Mouse (Mus musculus) right cerebral cortex, adult 2 months (tissue): ENCODE data around the gene 9330182L06Rik.

Experiments used
- DNase-seq, 2 experiments: peaks; one replicate each; pipeline ENCODE4 v3.0.0; 2021 to 2022; ENCODE audit warnings: low spot score in 2 of 2

The 9330182L06Rik gene

DNA sequence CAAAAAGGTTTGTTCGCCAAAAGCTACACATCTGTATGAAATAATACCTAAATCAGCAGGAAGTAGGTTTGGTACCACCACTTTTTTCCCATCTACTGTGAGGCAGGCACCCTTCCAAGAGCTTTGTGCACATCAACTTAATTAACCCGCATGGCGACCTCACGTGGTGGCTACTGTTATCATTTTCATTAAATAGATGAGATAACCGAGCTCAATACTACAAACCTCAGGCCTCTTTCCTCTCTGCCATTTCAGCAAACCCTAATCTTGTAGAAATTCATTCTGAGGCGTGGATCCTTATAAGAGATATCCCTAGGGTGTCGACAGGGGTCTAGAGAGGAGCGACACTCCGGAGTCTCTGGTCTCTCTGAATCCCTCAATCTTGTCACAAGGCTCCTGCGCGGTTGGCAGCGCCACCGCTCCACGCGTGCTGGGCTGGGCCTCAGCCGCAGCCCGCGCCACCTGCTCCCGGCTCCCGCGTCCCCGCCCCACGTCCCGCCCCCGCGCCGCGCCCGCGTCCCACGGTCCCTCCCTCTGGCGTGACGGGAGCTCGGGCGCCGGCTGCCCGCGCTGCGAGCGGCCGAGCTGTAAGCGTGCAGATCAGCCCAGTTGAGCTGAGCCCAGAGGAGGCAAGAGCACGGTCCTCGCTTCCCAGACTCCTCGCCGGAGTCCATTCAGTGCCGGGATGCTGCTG lies at the start of gene 9330182L06Rik:
TSS of gene 9330182L06Rik (plus strand) at position 533 of the 694 bp plus-strand sequence.
- peak; percentile 74 to 77 for DNase-seq

DNA sequence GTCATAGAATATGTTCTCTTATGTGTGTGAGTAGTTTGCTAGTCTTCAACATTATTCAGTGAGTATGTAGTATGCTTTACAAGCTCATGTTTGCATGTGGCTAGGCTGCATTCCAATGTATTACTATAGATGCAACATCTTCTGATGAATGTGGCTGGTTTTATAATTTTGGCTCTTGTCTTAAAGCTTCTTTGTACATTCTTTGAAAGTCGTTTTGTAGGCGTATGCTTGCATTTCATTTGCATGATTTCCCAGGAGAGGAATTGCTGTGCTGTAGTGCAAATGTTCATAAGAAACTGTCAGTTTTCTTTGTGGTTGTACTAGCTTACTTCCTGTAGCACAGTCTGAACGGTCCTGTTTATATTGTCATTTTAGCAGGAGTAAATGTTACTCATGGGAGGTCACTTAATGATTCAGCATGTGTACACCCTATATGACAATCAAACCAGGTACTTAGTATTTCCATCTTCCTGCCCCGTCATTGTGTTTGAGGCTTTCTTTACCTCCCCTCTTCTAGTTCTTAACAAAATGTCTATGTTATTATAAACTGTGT lies 38.4 kb upstream of the 9330182L06Rik start:
- DNase-seq: peak in 1 of 2 experiments; percentile 10

DNA sequence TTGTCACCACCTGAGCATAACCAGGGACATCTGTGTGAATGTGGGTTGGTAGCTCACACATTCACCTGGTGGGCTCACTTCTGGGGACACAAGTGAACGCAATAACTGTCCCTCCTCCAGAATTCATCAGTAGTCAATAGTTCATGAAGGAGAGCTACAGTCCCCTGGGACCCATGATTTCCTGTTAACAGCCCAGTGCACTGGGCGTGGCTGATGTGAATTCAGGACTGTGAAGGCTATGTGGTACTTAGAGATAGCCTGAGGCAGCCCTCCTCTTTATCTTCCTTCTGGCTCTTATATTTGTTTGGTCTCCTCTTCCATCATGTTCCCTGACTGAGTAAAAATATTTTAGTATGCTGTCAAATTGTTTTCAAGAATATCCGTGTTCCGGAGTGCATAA lies 1.6 kb upstream of the 9330182L06Rik start:
- DNase-seq: no peak

DNA sequence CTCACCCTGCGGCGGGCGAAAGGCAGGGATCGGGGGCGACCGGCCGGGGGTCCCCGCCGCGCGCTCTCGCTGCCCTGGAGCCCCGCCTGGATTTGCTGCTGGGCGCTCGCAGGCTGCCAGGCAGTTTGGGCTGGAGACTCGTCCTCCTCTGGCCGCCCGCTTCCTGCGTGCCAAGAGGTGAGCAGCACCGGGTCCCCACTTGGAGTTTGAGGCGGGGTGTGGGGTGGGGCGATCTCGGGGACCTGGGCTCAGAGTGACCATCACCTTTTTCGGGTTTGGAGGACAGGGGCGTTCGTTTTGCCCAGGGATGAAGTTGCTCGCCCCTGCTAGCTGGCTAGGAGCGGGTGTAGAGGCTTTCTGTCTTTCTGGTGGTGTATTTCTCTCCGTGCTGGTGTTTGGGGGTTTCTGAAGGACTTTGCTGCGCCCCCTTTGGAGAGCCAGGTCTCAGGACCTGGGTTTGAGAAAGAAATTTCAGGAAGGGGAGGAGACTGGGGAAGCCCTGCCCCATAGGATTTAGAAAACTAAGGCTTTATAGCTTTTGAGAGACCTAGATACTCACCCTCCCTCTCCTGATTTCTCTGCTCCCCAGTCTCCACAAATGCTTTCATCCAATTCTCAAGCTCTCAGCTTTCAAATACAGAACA lies 484 bp downstream of the 9330182L06Rik start:
- peak; percentile 30 to 35 for DNase-seq

DNA sequence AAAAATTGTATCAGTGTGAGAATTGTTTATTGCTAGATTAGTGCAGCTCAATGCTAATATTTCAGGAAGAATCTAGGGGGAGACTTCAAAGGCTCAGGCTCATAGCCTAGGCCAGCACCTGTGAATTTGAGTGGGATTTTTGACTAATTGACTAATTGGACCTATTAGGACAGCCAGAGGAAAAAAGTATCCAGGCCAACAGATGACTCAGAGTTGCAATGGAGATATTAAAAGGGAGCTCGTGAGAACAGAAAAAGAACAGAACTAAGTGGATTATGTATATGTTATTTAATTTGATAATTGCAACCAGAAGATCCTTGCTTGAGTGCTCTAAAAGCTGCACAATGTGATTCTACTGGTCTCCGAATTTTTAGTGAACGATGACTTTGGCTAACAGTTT lies 3.7 kb downstream of the 9330182L06Rik start:
- DNase-seq: no peak

DNA sequence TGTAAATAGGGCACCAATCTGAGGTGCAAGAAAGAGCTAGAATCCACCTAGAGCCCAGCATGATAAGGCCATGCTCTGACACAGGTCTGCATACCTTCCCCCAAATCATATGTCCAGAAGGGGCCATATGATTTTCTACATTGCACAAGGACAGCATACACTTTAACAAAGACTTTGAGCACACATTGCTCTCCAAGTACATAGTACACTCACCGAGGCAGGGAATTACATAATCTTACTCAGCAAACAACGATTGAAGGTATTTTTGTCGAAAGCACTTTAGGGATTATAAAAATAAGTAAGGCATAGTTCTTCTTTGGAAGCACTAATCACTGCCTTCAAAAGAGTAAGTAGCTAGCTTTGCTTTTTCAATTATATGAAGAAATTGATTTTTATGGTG lies 7.1 kb downstream of the 9330182L06Rik start:
- no peak for DNase-seq

DNA sequence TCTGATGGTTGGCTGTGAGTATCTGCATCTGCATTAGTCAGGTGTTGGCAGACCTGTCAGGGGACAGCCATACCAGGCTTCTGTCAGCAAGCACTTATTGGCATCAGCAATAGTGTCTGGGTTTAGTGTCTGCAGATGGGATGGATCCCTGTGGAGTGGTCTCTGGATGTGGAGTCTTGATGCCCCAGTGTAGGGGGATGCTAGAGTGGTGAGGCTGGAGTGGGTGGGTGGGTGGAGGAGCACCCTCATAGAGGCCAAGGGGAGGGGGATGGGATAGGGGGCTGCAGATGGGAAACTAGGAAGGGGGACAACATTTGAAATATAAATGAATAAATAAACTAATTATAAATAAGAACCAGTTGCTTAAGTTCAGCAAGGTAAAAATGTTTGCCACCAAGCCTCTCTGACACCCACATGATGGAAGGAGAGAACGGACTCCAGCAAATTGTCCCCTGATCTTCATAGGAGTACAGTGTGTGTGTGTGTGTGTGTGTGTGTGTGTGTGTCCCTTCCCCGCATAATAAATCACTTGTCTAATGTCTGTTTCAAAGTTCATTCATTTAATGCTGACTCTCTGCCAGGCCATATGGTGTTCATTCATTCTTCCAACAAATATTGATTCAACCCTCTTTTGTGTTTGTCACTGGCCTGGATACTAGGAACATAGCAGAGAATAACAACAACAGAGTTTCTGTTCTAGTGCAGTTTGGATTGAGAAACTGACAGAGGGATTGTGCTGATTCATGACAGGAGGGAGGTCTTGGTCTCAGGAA lies 30.0 kb downstream of the 9330182L06Rik start:
- no peak for DNase-seq

DNA sequence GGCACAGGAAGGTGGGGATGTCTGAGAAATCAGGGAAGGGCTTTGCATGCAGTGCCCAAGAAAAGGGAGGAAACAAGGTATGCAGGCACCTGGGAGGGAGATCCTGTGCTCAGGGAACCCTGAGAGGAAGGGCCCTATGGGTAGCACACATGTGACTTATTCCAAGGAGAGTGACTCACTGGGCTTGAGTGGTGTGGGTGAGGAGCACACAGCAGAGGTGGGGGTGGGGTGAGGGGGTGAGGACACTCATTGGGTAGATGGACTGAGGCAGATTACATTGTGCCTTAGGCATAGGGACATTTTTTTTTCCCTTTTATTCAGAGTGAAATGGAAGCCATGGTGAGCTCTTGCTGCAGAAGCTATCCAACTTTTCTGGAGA lies 30.6 kb downstream of the 9330182L06Rik start:
- no peak for DNase-seq

DNA sequence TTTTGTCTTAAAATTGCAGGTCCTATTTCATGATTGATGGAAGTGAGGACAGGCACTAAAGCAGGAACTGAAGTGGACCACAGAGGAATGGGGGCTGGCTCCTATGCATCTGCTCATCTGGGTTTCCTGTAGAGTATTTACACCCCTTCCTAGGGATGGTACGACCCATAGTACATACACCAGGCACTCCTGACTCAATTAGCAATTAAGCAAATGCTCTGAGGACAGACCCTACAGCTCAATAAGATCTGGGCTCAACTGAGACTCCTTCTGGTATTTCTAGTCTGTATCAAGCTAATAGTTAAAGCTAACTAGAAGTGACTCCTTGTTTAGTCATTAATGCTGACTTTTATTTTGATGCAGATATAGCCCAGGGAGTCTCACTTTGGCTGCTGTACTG lies 60.9 kb downstream of the 9330182L06Rik start:
- DNase-seq: no peak

DNA sequence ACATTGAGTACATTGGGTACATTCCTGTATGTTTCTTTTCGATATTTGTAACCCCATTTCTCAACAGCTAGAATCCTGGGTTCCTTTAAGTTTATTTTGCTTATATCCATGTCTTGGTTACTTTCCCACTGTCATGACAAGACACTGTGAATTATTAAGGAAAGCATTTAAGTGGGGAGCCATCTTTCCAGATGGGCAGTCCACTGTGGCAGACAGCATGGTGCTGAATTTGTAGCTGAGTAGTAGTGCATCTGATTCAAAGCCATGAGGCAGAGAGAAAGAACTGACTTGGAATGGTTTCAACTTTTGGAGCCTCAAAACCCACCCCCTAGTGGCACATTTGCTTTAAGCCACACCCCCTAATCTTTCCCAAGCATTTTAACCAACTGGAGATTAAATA lies 61.6 kb downstream of the 9330182L06Rik start:
- no peak for DNase-seq

DNA sequence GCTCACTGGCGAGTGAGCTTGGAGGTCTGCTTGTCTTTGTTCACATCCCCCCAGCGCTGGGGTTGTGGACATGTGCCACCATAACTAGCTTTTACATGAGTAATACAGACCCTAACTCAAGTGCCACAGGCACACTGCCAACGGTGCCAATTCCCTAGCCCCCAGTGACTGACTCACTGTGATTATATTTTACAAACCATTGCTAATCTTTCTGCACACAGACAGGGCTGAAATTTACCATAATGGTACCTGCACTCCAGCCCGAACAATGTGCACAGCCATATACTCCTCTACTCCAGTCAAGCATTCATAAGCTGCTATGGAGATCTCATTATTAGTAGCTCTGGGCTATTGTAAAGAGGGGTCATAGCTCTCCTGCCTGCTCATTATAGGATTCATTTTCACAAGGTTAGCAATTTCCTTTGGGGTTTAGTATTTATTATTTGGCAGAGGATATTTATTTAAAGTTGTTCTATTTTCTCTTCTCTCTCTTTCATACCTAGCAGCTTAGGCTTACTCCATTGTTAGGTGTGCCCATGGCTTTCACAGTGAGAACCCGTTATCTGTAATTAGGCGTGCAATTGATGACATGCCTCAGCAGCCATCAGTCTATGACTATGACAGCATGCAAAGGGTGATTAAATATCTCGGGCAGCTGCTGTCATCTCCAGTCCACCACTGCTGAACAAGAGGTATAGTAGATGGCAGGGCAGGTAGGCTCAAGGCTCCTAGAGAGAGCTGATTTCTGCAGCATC lies 73.0 kb downstream of the 9330182L06Rik start:
- no peak for DNase-seq

DNA sequence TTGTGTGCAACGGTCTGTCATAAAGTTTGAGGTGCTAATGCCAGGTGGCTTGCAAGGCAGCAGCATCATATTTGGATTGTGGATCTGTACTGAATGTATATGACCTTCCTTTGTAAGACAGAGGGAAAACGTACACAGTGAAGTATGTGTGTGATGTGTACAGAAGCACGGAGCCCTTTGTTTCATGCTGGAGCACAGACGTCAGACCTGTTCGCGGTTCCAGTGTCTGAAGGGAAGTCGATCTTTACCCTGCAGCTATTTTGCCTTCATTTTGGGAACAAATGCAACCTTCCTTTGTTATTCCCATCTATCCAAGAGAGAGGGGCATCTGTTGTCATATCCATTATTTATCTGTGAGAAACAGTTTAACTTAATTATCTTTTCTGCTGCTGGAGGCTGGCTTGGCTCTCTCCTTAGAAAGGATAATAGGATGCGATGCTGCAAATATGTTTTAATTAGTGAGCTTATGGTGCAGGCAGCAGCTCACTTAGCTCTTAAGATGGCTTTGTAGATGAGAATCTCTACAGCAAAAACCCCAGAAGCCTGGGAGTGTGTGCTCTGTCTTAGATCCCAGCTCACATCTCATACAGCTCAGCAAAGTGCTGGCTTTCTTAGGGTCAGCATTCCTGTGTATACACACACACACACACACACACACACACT lies 73.7 kb downstream of the 9330182L06Rik start:
- DNase-seq: no peak

DNA sequence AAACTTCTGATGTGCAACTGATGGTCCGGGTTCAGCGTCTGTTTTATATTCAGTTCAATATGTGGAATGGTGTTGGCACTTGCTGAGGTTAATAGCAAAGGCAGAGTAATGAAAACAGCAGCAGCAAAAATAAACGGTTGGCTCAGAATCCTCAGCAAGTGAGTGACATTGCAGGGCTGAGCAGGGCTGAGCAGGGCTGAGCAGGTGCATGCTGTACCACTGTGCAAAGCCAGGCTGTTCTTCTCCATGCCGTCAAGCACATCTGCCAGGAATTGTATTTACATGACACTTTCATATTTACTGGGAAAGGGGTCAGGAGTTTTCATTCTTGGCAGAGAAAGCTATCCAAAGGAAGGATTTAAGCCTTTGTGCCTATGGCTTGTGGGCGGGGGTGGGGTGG lies 78.7 kb downstream of the 9330182L06Rik start:
- no peak for DNase-seq

DNA sequence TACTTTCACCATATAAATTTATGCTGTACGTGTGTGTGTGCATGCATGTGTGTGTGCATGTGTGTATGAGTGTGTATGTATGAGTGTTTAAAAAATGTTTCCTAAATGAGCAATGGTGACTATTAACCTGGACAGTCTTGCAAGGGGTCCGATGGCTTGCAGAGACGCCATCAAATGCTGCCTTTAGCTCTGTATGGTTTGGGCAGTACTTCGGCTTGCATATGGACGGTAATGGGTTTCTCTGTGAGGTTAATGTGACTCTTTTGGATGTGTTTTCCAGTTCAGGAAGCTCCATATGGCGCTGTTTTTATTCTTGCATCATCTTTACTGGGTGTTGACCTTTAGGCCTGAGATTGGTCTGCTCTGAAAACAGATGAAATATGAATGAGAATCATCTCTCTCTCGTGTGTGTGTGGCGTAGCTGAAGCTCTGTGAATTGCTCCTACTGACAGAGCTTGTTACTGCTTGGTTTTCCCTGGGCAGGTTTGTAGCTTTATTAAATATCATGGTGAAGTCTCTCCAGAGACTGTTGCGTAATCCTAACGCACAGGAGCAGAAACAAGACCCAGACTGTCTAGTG lies 79.2 kb downstream of the 9330182L06Rik start:
- no peak for DNase-seq

DNA sequence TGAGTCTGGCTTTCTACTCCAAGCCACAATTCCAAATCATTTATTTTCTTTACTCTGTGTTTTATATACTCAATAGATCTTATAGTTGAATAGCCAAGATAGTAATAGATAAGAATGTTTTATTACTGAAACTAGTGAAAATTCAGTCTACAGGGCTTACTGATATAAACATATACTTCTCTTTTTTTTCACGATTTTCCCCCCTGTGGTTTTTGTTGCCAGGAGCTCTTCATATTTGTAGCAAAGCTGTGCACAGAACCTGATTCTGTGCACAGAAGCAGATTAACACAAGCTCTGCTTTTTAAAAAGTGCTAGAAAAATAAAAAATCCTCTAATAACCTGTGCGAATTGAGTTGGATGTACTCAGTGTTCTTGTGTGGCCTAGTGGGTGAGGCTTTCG lies 79.7 kb downstream of the 9330182L06Rik start:
- no peak for DNase-seq

DNA sequence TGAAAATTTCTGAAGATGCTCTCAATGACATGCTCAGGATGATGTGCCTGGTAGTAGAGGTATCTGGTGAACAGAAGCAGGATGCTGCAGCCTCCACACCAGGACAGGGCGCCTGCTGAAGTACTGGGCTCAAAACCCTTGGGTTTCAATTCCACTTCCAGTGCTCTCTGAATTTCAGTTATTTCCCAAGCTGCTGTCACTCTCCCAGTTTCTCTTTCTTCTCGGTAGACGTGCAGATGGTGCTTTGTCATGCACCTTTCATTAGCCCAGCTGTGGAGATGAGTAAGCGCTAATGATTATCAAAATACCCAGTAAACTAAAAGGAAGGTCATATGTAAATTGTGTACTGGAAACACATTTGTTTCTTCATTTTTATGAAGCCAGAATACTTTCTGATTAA lies 80.6 kb downstream of the 9330182L06Rik start:
- DNase-seq: no peak

DNA sequence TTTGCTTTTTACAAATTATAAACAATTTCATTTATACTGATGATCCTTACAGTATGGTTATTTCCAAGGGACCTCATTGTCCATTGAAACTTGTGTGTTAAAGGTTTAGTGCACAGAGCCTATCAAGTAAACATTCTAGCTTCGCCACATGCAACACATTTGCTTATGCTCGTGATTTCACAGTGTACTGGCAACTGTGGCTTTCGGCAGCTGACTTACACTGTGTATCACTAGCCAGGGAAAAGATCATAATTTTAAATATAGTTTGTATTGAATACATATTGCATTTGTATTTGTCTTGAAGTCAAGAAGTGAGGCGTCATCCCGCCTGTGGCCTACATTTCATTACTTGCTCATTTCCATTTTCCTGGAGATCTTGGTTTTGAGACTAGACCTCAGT lies 86.2 kb downstream of the 9330182L06Rik start:
- no peak for DNase-seq

DNA sequence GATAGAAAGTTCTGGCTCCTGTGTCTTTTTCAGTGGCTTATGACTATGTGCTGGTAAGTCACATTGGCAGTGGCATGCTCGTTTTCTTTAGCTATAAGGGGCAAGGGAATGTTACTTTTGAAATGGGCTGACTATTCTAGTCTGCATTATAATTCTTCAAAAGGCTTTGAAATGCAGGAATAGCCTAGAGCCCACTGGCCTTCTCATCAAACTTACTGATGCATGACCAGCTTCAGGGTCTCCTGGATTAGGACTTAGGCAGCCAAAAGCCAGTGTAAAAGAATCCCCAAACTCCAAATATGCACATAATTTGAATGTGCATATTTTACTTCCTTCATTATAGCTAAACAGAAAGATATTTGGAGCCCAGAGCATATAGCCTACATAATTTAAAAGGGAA lies 86.7 kb downstream of the 9330182L06Rik start:
- DNase-seq: no peak

DNA sequence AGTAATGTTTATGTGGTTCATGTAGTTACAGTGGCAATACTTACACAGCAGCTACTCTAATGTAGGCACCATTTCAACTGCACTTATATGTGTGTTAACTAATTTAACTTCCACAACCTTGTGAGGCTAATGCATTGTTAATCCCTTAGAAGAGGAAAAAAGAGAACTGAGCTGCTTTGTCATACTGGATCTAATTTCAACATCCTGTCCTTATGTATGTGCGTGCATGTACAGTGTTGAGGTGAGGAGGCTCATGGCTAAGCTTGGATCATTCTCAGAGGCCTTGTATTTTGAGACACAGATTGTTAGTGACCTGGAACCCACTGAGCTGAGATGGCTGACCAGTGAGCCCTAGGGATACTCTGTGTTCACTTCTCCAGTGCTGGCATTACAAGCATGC lies 88.3 kb downstream of the 9330182L06Rik start:
- no peak for DNase-seq

DNA sequence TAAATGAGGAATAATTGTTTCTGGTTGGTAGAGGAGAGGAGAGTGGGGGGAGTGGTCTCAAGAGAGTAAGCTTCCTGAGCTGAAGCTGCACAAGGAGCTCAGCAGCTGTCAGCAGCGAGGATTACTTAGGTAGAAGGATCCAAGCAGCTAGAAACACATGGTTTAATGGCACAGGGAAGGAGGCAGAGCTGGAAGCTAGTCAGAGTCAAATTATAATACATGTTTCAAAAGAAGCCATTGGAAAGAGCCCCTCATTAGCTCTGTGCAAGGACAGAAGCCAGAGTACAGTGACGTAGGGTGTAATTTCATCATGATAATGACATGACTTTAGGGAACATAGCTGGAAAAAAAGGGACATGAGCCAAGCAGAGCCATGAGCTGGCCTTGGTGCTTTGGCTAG lies 92.2 kb downstream of the 9330182L06Rik start:
- DNase-seq: no peak
